Mouse (Mus musculus) liver, adult 2 months (tissue): Measurements from ENCODE around the gene Ftsj1.

ENCODE experiments used
- CTCF ChIP-seq: fragments of 200-500 bp; IDR thresholded peaks from 2 replicates; pipeline ENCODE4 v1.5.1; 2011; ENCODE audit warnings: low read depth, low read length, control low read depth
- POLR2A ChIP-seq: fragments of 200-500 bp; IDR thresholded peaks from 2 replicates; pipeline ENCODE4 v1.6.1; 2011; ENCODE audit warnings: low read length, control low read depth; ENCODE audit not compliant: insufficient read depth; ENCODE audit errors: extremely low read depth

- TF ChIP-seq CTCF, result no peak
- TF ChIP-seq POLR2A, result no peak
These were observed 60.0 kb downstream of the Ftsj1 start for GRCm38 (mm10) chrX:8192126-8192639.
